Mouse (Mus musculus) ES-Bruce4 (cell line): Measurements from ENCODE around the gene Kcnj14. TPM values are rescaled to one million over a fixed set of nuclear protein-coding genes. Genes with fewer than 3 reads are reported as not detected.
A peak's percentile ranks its signal among the peaks of the same experiment; 100 is the strongest.

Source experiments
- H3K27ac ChIP-seq: 2 replicates; pipeline ENCODE4 v1.5.1; 2012; ENCODE audit warnings: low read length, inconsistent platforms; ENCODE audit not compliant: insufficient read depth
- H3K27me3 ChIP-seq: 2 replicates; pipeline ENCODE4 v1.6.1; 2012; ENCODE audit warnings: mild to moderate bottlenecking, low read length, inconsistent platforms; ENCODE audit not compliant: control insufficient read depth, poor library complexity, insufficient read depth, severe bottlenecking
- H3K36me3 ChIP-seq: 2 replicates; pipeline ENCODE4 v1.6.1; 2012; ENCODE audit warnings: inconsistent platforms, mild to moderate bottlenecking, low read length, moderate library complexity; ENCODE audit not compliant: control insufficient read depth, poor library complexity, insufficient read depth, severe bottlenecking
- H3K4me1 ChIP-seq: one replicate; pipeline ENCODE4 v1.8.1; 2011; ENCODE audit warnings: low read length; ENCODE audit not compliant: control insufficient read depth, insufficient read depth
- H3K4me3 ChIP-seq: 2 replicates; pipeline ENCODE4 v1.5.1; 2011; ENCODE audit warnings: low read depth, mild to moderate bottlenecking, low read length
- H3K9ac ChIP-seq: 2 replicates; pipeline ENCODE4 v1.6.1; 2012; ENCODE audit warnings: low read depth, mild to moderate bottlenecking, inconsistent platforms; ENCODE audit not compliant: poor library complexity, severe bottlenecking
- H3K9me3 ChIP-seq: replicated peaks from 2 replicates; pipeline ENCODE4 v1.6.1; 2012; ENCODE audit warnings: mild to moderate bottlenecking, low read length, inconsistent platforms; ENCODE audit not compliant: control insufficient read depth, poor library complexity, insufficient read depth, severe bottlenecking
- CTCF ChIP-seq: IDR thresholded peaks from one replicate; pipeline ENCODE4 v1.8.1; 2011; ENCODE audit warnings: low read depth, low read length
- EP300 ChIP-seq: IDR thresholded peaks from 2 replicates; pipeline ENCODE4 v1.6.1; 2011; ENCODE audit warnings: low read depth, low read length; ENCODE audit not compliant: insufficient read depth
- POLR2A ChIP-seq: IDR thresholded peaks from one replicate; pipeline ENCODE4 v1.8.1; 2011; ENCODE audit warnings: low read length; ENCODE audit not compliant: insufficient read depth
- polyA plus RNA-seq: library from polyadenylated mRNA; stranded (reverse); fragments of >200 nt; gene quantifications from 2 replicates; pipeline ENCODE4 v1.2.4, GENCODE M21; 2011; ENCODE audit warnings: low read depth; ENCODE audit not compliant: missing spikeins, insufficient read depth, insufficient read length

Gene Kcnj14
- polyA plus RNA-seq, 1 experiment: not detected

GRCm38 (mm10) chr7:45800546-45801204 is 23.9 kb downstream of the Kcnj14 start:
- peak overlapping the region; percentile 37 for H3K9ac ChIP-seq
- no peaks in the 10 kb centered on the region for H3K36me3 ChIP-seq
- TF ChIP-seq POLR2A (no peak), CTCF (no peak), EP300 (no peak)
- H3K4me1 ChIP-seq: peaks cover 6% of the 10 kb centered on the region
- H3K27ac ChIP-seq: no peak overlapping the region
- no peaks in the 10 kb centered on the region for H3K27me3 ChIP-seq
- H3K9me3 ChIP-seq: no peaks in the 10 kb centered on the region
- H3K4me3 ChIP-seq: peak overlapping the region; percentile 70

GRCm38 (mm10) chr7:45800001-45800400 is 24.6 kb downstream of the Kcnj14 start:
- 0 out of 2 replicates have a peak overlapping the region, but pooled peaks have one; percentile 9 for H3K9ac ChIP-seq
- peak overlapping the region; percentile 45; the same call in 1 of the 2 replicates for H3K27ac ChIP-seq
- H3K4me3 ChIP-seq: no peak overlapping the region
- no peaks in the 10 kb centered on the region for H3K9me3 ChIP-seq
- TF ChIP-seq CTCF (no peak), EP300 (no peak), POLR2A (no peak)
- H3K36me3 ChIP-seq: no peaks in the 10 kb centered on the region
- H3K4me1 ChIP-seq: peaks cover 6% of the 10 kb centered on the region
- no peaks in the 10 kb centered on the region for H3K27me3 ChIP-seq

GRCm38 (mm10) chr7:45798931-45799330 is 25.7 kb downstream of the Kcnj14 start:
- Histone ChIP-seq H3K4me3 (peak overlapping the region; percentile 39), H3K27me3 (no peaks in the 10 kb centered on the region), H3K36me3 (no peaks in the 10 kb centered on the region)

GRCm38 (mm10) chr7:45798511-45798836 is 26.1 kb downstream of the Kcnj14 start:
- H3K9ac ChIP-seq: peak overlapping the region; percentile 55
- H3K36me3 ChIP-seq: no peaks in the 10 kb centered on the region
- no peak overlapping the region for H3K27ac ChIP-seq
- H3K9me3 ChIP-seq: no peaks in the 10 kb centered on the region
- no peak for TF ChIP-seq EP300
- TF ChIP-seq POLR2A: no peak
- no peak for TF ChIP-seq CTCF
- H3K4me3 ChIP-seq: peak overlapping the region; percentile 84
- H3K27me3 ChIP-seq: no peaks in the 10 kb centered on the region
- H3K4me1 ChIP-seq: peaks cover 6% of the 10 kb centered on the region

More at GRCm38 (mm10) chr7:45798931-45799330, 25.7 kb downstream of the Kcnj14 start:
- Histone ChIP-seq H3K9me3 (no peaks in the 10 kb centered on the region), H3K9ac (peak overlapping the region; percentile 55; the same call in 1 of the 2 replicates), H3K27ac (no peak overlapping the region), H3K4me1 (peaks cover 6% of the 10 kb centered on the region)
- TF ChIP-seq CTCF (no peak), POLR2A (no peak), EP300 (no peak)

- no peaks in the 10 kb centered on the region for H3K27me3 ChIP-seq
- peaks cover 6% of the 10 kb centered on the region for H3K4me1 ChIP-seq
- TF ChIP-seq POLR2A (no peak), EP300 (no peak), CTCF (no peak)
- H3K27ac ChIP-seq: no peak overlapping the region
- no peaks in the 10 kb centered on the region for H3K9me3 ChIP-seq
- H3K36me3 ChIP-seq: no peaks in the 10 kb centered on the region
- H3K9ac ChIP-seq: peak overlapping the region; percentile 55
- peak overlapping the region; percentile 84 for H3K4me3 ChIP-seq
Observed at GRCm38 (mm10) chr7:45797661-45798510, 26.7 kb downstream of the Kcnj14 start.

GRCm38 (mm10) chr7:45796950-45797349 is 27.6 kb downstream of the Kcnj14 start:
- no peak overlapping the region for H3K9ac ChIP-seq
- no peak overlapping the region for H3K4me3 ChIP-seq
- H3K27ac ChIP-seq: no peak overlapping the region
- H3K27me3 ChIP-seq: no peaks in the 10 kb centered on the region
- H3K36me3 ChIP-seq: no peaks in the 10 kb centered on the region
- TF ChIP-seq CTCF (no peak), EP300 (no peak), POLR2A (no peak)
- H3K9me3 ChIP-seq: no peaks in the 10 kb centered on the region
- peaks cover 6% of the 10 kb centered on the region for H3K4me1 ChIP-seq
